Mouse (Mus musculus): Measurements from ENCODE around the gene Vps29.

The Vps29 gene

GRCm38 (mm10) chr5:122334682-122335081 is 19.5 kb upstream of the Vps29 start:
- CTCF ChIA-PET, result interaction anchor here (0.6 to 0.7 kb wide), 2 partner anchors 45 to 1595 kb away, joined by 3 to 7 read pairs; no protein-coding TSS in a partner anchor

- CTCF ChIA-PET, result no interaction called here
Observed at GRCm38 (mm10) chr5:122336554-122337294, 17.4 kb upstream of the Vps29 start.

- CTCF ChIA-PET, result interaction anchor here (0.5 to 2.4 kb wide), 4 partner anchors 12 to 638 kb away, joined by 3 to 8 read pairs (median 6); no protein-coding TSS in a partner anchor
Observed at GRCm38 (mm10) chr5:122342874-122343273, 11.3 kb upstream of the Vps29 start.

GRCm38 (mm10) chr5:122343768-122344167 is 10.4 kb upstream of the Vps29 start:
- CTCF ChIA-PET, result interaction anchor here (0.5 to 2.4 kb wide), 7 partner anchors 11 to 245 kb away, joined by 3 to 8 read pairs (median 3); partner anchors contain the start of gene Tctn1

- CTCF ChIA-PET, result interaction anchor here (0.6 to 2.4 kb wide), 6 partner anchors 21 to 1056 kb away, joined by 3 to 8 read pairs (median 3); partner anchors contain the start of gene Tctn1
Observed at GRCm38 (mm10) chr5:122344260-122344659, 9.9 kb upstream of the Vps29 start.

- CTCF ChIA-PET, result no interaction called here
Observed at GRCm38 (mm10) chr5:122345777-122346176, 8.4 kb upstream of the Vps29 start.

- CTCF ChIA-PET, result interaction anchor here (0.6 to 1.1 kb wide), 2 partner anchors 11 to 191 kb away, joined by 5 read pairs; no protein-coding TSS in a partner anchor
Observed at GRCm38 (mm10) chr5:122354492-122355067, 411 bp downstream of the Vps29 start.

- CTCF ChIA-PET, result interaction anchor here (0.6 kb wide), 1 partner anchor 695 kb away, joined by 5 read pairs; no protein-coding TSS in a partner anchor
Observed at GRCm38 (mm10) chr5:122371591-122372191, 17.5 kb downstream of the Vps29 start, which contains the start of gene Gpn3. Gene Gpn3 (plus strand): TSS chr5:122371876.

- CTCF ChIA-PET, result interaction anchor here (0.7 kb wide), 1 partner anchor 12 kb away, joined by 3 read pairs; no protein-coding TSS in a partner anchor
Observed at GRCm38 (mm10) chr5:122372192-122372769, 18.1 kb downstream of the Vps29 start, which contains the start of gene Fam216a. Gene Fam216a (minus strand): TSS chr5:122372364.

GRCm38 (mm10) chr5:122372878-122373277 is 18.7 kb downstream of the Vps29 start:
- CTCF ChIA-PET, result interaction anchor here (0.7 kb wide), 1 partner anchor 12 kb away, joined by 3 read pairs; no protein-coding TSS in a partner anchor

GRCm38 (mm10) chr5:122377101-122377833 is 23.1 kb downstream of the Vps29 start:
- CTCF ChIA-PET, result interaction anchor here (0.7 to 1.3 kb wide), 2 partner anchors 13 to 44 kb away, joined by 3 to 18 read pairs; no protein-coding TSS in a partner anchor

GRCm38 (mm10) chr5:122378171-122378570 is 24.0 kb downstream of the Vps29 start:
- CTCF ChIA-PET, result interaction anchor here (0.7 kb wide), 1 partner anchor 43 kb away, joined by 18 read pairs; no protein-coding TSS in a partner anchor

GRCm38 (mm10) chr5:122379374-122380155 is 25.4 kb downstream of the Vps29 start:
- CTCF ChIA-PET, result interaction anchor here (0.6 to 1.3 kb wide), 4 partner anchors 13 to 250 kb away, joined by 3 to 7 read pairs (median 4); partner anchors contain the start of gene Tctn1

- CTCF ChIA-PET, result interaction anchor here (0.6 to 0.8 kb wide), 3 partner anchors 13 to 1013 kb away, joined by 3 to 8 read pairs (median 5); no protein-coding TSS in a partner anchor
Observed at GRCm38 (mm10) chr5:122390006-122390405, 35.8 kb downstream of the Vps29 start.

GRCm38 (mm10) chr5:122390671-122391070 is 36.5 kb downstream of the Vps29 start:
- CTCF ChIA-PET, result interaction anchor here (0.8 kb wide), 1 partner anchor 14 kb away, joined by 3 read pairs; no protein-coding TSS in a partner anchor

- CTCF ChIA-PET, result interaction anchor here (0.6 to 0.7 kb wide), 3 partner anchors 113 to 1074 kb away, joined by 3 to 4 read pairs (median 3); no protein-coding TSS in a partner anchor
Observed at GRCm38 (mm10) chr5:122391178-122391785, 37.1 kb downstream of the Vps29 start.

GRCm38 (mm10) chr5:122391786-122392180 is 37.6 kb downstream of the Vps29 start, which contains the start of gene Arpc3:
Gene Arpc3 (plus strand): TSS chr5:122391878.
- CTCF ChIA-PET, result interaction anchor here (0.6 to 0.7 kb wide), 4 partner anchors 12 to 1074 kb away, joined by 3 to 4 read pairs (median 3); no protein-coding TSS in a partner anchor

GRCm38 (mm10) chr5:122392227-122393004 is 38.2 kb downstream of the Vps29 start:
- CTCF ChIA-PET, result interaction anchor here (0.6 kb wide), 3 partner anchors 13 to 1073 kb away, joined by 3 to 4 read pairs (median 3); no protein-coding TSS in a partner anchor
